Mouse (Mus musculus) forebrain, embryonic 12.5 days (tissue): ENCODE results near the gene Shroom1. TPM values are rescaled to one million over a fixed set of nuclear protein-coding genes. Genes with fewer than 3 reads are reported as not detected.

Experiments
- ATAC-seq: fragments of 200-750 bp; cut with Nextera tagmentation; 2 replicates; pipeline ENCODE4 v1.8.0; 2017; ENCODE audit warnings: moderate TSS enrichment; ENCODE audit not compliant: low FRiP score
- H3K27ac ChIP-seq: fragments of 300-500 bp; sonication (generic); 2 replicates; pipeline ENCODE4 v1.5.1; 2016; ENCODE audit warnings: mild to moderate bottlenecking
- H3K27me3 ChIP-seq: fragments of 300-500 bp; sonication (generic); 2 replicates; pipeline ENCODE4 v1.6.1; 2016; ENCODE audit warnings: mild to moderate bottlenecking
- H3K36me3 ChIP-seq: fragments of 300-500 bp; sonication (generic); replicated peaks from 2 replicates; pipeline ENCODE4 v1.6.1; 2016; ENCODE audit warnings: mild to moderate bottlenecking
- H3K4me1 ChIP-seq: fragments of 300-500 bp; sonication (generic); 2 replicates; pipeline ENCODE4 v1.6.1; 2016
- H3K4me2 ChIP-seq: fragments of 300-500 bp; sonication (generic); 2 replicates; pipeline ENCODE4 v1.6.1; 2016; ENCODE audit warnings: mild to moderate bottlenecking, moderate library complexity
- H3K4me3 ChIP-seq: fragments of 300-500 bp; sonication (generic); replicated peaks from 2 replicates; pipeline ENCODE4 v1.5.1; 2016; ENCODE audit warnings: mild to moderate bottlenecking
- H3K9ac ChIP-seq: fragments of 300-500 bp; sonication (generic); 2 replicates; pipeline ENCODE4 v1.6.1; 2016; ENCODE audit warnings: mild to moderate bottlenecking
- H3K9me3 ChIP-seq: fragments of 300-500 bp; sonication (generic); 2 replicates; pipeline ENCODE4 v1.6.1; 2016
- WGBS: fragments of 180-500 bp; shearing (Covaris S2); methylation state at CpG from one replicate; pipeline ENCODE4 v1.1.7; 2016; 5-methylcytosine and 5-hydroxymethylcytosine counted together
- polyA plus RNA-seq: library from polyadenylated mRNA; unstranded; fragments of >200 nt; fragmentation: Nextera tagmentation; extraction: Ambion mirVana; gene quantifications from 2 replicates; pipeline ENCODE4 v1.2.1, GENCODE M21; 2016

Gene Shroom1
- polyA plus RNA-seq, 1 experiment from 2014 or later, result 1.8 TPM

DNA sequence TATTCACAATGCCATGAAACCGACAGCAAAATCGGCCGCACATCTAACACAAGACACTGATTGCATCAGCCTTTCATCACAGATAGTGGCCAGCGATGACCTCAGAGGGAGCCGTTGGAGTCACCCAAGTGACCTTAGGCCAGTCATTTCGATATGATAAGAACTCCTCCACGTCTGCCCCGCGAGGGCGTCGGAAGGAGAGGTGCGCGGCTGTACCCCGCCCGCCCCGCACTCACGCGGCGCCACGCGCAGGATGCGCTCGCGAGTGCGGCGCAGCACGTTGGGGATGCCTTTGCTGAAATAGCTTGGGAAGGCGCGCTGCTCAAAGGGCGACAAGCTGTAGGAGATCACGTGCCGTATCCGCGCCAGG is 26.7 kb upstream of the Shroom1 start:
- peaks cover 18% of the 10 kb centered on the region for H3K4me1 ChIP-seq
- peak overlapping the region; percentile 89 for H3K4me2 ChIP-seq
- WGBS, result under 1% methylated on average over 34 of the region's 34 CpGs
- 0 out of 2 replicates have a peak, but pooled peaks cover 4% of the 10 kb centered on the region for H3K27me3 ChIP-seq
- H3K36me3 ChIP-seq, result peaks cover 19% of the 10 kb centered on the region
- peak overlapping the region; percentile 66 for H3K27ac ChIP-seq
- H3K9ac ChIP-seq, result peak overlapping the region; percentile 91
- H3K4me3 ChIP-seq, result peak overlapping the region; percentile 96
- H3K9me3 ChIP-seq, result no peaks in the 10 kb centered on the region
- ATAC-seq, result no peak

- WGBS, result under 1% methylated on average over 44 of the region's 44 CpGs
- peak within 1 kb of the TSS; percentile 66 for H3K27ac ChIP-seq
- ATAC-seq, result peak; percentile 97
- peaks cover 18% of the 10 kb centered on the region for H3K4me1 ChIP-seq
- H3K9ac ChIP-seq, result peak within 1 kb of the TSS; percentile 91
- H3K27me3 ChIP-seq, result 0 out of 2 replicates have a peak, but pooled peaks cover 4% of the 10 kb centered on the region
- peaks cover 19% of the 10 kb centered on the region for H3K36me3 ChIP-seq
- peak within 1 kb of the TSS; percentile 89 for H3K4me2 ChIP-seq
- no peaks in the 10 kb centered on the region for H3K9me3 ChIP-seq
- H3K4me3 ChIP-seq, result peak within 1 kb of the TSS; percentile 96
Observed at GRCm38 (mm10) chr11:53430670-53431346, 26.2 kb upstream of the Shroom1 start, which contains the start of the genes Uqcrq and Gdf9. Uqcrq (minus strand) TSS chr11:53430831. Gdf9 (plus strand) TSS chr11:53431023.

GRCm38 (mm10) chr11:53431347-53432056 is 25.5 kb upstream of the Shroom1 start:
- no peak; the same call in 1 of the 2 replicates for ATAC-seq
- H3K27ac ChIP-seq, result peak overlapping the region; percentile 65
- 16% methylated on average over 9 of the region's 9 CpGs for WGBS
- H3K4me2 ChIP-seq, result peak overlapping the region; percentile 52
- H3K9me3 ChIP-seq, result no peaks in the 10 kb centered on the region
- H3K4me3 ChIP-seq, result peak overlapping the region; percentile 96
- H3K27me3 ChIP-seq, result 0 out of 2 replicates have a peak, but pooled peaks cover 4% of the 10 kb centered on the region
- H3K4me1 ChIP-seq, result peaks cover 18% of the 10 kb centered on the region
- peaks cover 19% of the 10 kb centered on the region for H3K36me3 ChIP-seq
- H3K9ac ChIP-seq, result peak overlapping the region; percentile 45; the same call in 1 of the 2 replicates

DNA sequence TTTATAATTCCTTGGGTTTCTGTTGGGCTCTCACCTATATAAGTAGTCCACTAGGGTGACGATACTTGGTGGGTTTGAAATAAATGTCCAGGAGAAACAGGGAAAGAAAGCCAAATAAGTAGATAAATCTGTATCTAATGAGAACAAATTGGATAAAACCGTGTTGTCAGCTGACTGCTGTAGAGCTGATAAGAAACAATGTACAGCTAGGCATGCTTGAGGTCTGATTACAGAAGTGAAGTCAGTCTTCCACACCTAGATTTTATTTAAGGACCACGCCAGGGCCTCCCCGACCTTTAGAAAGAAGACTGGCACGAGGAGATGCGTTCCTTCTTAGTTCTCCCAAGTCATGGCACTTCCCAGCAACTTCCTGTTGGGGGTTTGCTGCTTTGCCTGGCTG is 23.9 kb upstream of the Shroom1 start:
- Histone ChIP-seq H3K36me3 (peaks cover 11% of the 10 kb centered on the region), H3K4me2 (no peak overlapping the region), H3K4me3 (no peak overlapping the region), H3K9me3 (no peaks in the 10 kb centered on the region), H3K27me3 (0 out of 2 replicates have a peak, but pooled peaks cover 4% of the 10 kb centered on the region), H3K9ac (no peak overlapping the region), H3K27ac (no peak overlapping the region), H3K4me1 (peaks cover 18% of the 10 kb centered on the region)
- WGBS, result 69% methylated on average over 6 of the region's 6 CpGs
- no peak for ATAC-seq

GRCm38 (mm10) chr11:53435504-53435903 is 21.5 kb upstream of the Shroom1 start:
- Histone ChIP-seq H3K4me1 (peaks cover 6% of the 10 kb centered on the region), H3K9ac (no peak overlapping the region), H3K4me3 (no peak overlapping the region), H3K36me3 (no peaks in the 10 kb centered on the region), H3K9me3 (no peaks in the 10 kb centered on the region), H3K27ac (no peak overlapping the region), H3K27me3 (0 out of 2 replicates have a peak, but pooled peaks cover 4% of the 10 kb centered on the region), H3K4me2 (no peak overlapping the region)
- ATAC-seq, result no peak
- 88% methylated on average over 8 of the region's 8 CpGs for WGBS

GRCm38 (mm10) chr11:53436338-53436737 is 20.7 kb upstream of the Shroom1 start:
- Histone ChIP-seq H3K27me3 (0 out of 2 replicates have a peak, but pooled peaks cover 4% of the 10 kb centered on the region), H3K9me3 (no peaks in the 10 kb centered on the region), H3K4me3 (no peak overlapping the region), H3K4me2 (no peak overlapping the region), H3K4me1 (peaks cover 5% of the 10 kb centered on the region), H3K9ac (no peak overlapping the region), H3K27ac (no peak overlapping the region), H3K36me3 (no peaks in the 10 kb centered on the region)
- ATAC-seq, result no peak
- WGBS, result 91% methylated on average over 6 of the region's 6 CpGs

GRCm38 (mm10) chr11:53441921-53442320 is 15.1 kb upstream of the Shroom1 start:
- Histone ChIP-seq H3K36me3 (no peaks in the 10 kb centered on the region), H3K27ac (no peak overlapping the region), H3K27me3 (no peaks in the 10 kb centered on the region), H3K9me3 (no peaks in the 10 kb centered on the region), H3K4me2 (no peak overlapping the region), H3K4me3 (no peak overlapping the region), H3K4me1 (no peaks in the 10 kb centered on the region), H3K9ac (no peak overlapping the region)
- 60% methylated on average over 12 of the region's 12 CpGs for WGBS
- ATAC-seq, result no peak

- no peak overlapping the region for H3K4me2 ChIP-seq
- no peak for ATAC-seq
- H3K27ac ChIP-seq, result no peak overlapping the region
- no peak overlapping the region for H3K4me3 ChIP-seq
- H3K4me1 ChIP-seq, result no peaks in the 10 kb centered on the region
- H3K36me3 ChIP-seq, result no peaks in the 10 kb centered on the region
- WGBS, result 40% methylated on average over 6 of the region's 6 CpGs
- H3K9me3 ChIP-seq, result no peaks in the 10 kb centered on the region
- no peak overlapping the region for H3K9ac ChIP-seq
- no peaks in the 10 kb centered on the region for H3K27me3 ChIP-seq
Observed at GRCm38 (mm10) chr11:53443861-53444260, 13.1 kb upstream of the Shroom1 start.

DNA sequence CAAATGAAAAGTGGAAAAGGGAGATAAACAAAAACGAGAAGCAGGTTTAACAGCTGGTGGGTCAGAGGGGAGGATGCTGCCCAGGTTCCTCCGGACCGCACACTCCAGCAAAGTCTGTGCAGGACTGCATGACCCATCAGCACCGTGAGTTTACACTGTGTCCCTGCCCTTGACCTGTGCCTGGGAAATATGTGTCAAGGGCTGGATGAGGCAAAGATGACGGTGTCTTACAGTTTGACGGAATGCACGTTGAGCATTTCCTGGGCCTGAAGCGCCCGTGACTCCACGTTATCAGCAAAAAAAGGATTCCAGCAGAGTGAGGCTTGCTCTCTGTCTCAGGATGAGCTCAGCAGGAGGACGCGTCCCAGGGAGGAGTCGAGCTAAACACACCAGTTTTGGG is 11.4 kb upstream of the Shroom1 start:
- ATAC-seq, result no peak
- no peaks in the 10 kb centered on the region for H3K36me3 ChIP-seq
- no peaks in the 10 kb centered on the region for H3K4me1 ChIP-seq
- no peaks in the 10 kb centered on the region for H3K9me3 ChIP-seq
- H3K27ac ChIP-seq, result no peak overlapping the region
- H3K27me3 ChIP-seq, result peaks cover 9% of the 10 kb centered on the region; the same call in 1 of the 2 replicates
- no peak overlapping the region for H3K9ac ChIP-seq
- H3K4me3 ChIP-seq, result no peak overlapping the region
- WGBS, result 68% methylated on average over 13 of the region's 13 CpGs
- no peak overlapping the region for H3K4me2 ChIP-seq

- Histone ChIP-seq H3K4me1 (no peaks in the 10 kb centered on the region), H3K9ac (no peak overlapping the region), H3K4me2 (no peak overlapping the region), H3K27ac (no peak overlapping the region), H3K27me3 (peaks cover 14% of the 10 kb centered on the region; the same call in 1 of the 2 replicates), H3K4me3 (no peak overlapping the region), H3K9me3 (no peaks in the 10 kb centered on the region), H3K36me3 (no peaks in the 10 kb centered on the region)
- ATAC-seq, result no peak
- WGBS, result 90% methylated on average over 13 of the region's 13 CpGs
Observed at GRCm38 (mm10) chr11:53446183-53446582, 10.8 kb upstream of the Shroom1 start.

- no peaks in the 10 kb centered on the region for H3K4me1 ChIP-seq
- H3K9me3 ChIP-seq, result no peaks in the 10 kb centered on the region
- H3K27me3 ChIP-seq, result peaks cover 14% of the 10 kb centered on the region; the same call in 1 of the 2 replicates
- no peak for ATAC-seq
- H3K4me3 ChIP-seq, result no peak overlapping the region
- H3K4me2 ChIP-seq, result no peak overlapping the region
- WGBS, result 86% methylated on average over 8 of the region's 8 CpGs
- no peak overlapping the region for H3K9ac ChIP-seq
- H3K36me3 ChIP-seq, result no peaks in the 10 kb centered on the region
- no peak overlapping the region for H3K27ac ChIP-seq
Observed at GRCm38 (mm10) chr11:53447996-53448395, 9.0 kb upstream of the Shroom1 start.

DNA sequence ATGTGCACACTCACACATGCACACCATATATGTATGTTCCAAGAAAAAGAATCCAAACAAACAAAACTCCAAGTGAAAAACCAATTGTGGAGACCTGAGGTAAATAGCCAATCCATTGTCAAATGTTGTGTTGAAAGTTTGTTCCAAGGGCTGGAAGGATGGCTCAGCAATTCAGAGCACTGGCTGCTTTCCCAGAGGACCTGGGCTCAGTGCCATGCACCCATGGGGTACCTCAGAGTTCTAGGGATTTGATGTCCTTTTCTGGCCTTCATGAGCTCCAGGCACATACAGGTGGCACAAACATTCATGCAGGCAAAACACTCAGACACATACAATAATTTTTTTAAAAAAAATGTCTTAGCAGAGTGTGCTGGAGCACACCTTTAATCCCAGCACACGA is 8.5 kb upstream of the Shroom1 start:
- no peak for ATAC-seq
- 93% methylated on average over 1 of the region's 1 CpGs for WGBS
- no peak overlapping the region for H3K4me3 ChIP-seq
- no peak overlapping the region for H3K4me2 ChIP-seq
- H3K4me1 ChIP-seq, result no peaks in the 10 kb centered on the region
- peaks cover 14% of the 10 kb centered on the region; the same call in 1 of the 2 replicates for H3K27me3 ChIP-seq
- H3K27ac ChIP-seq, result no peak overlapping the region
- no peaks in the 10 kb centered on the region for H3K9me3 ChIP-seq
- H3K36me3 ChIP-seq, result no peaks in the 10 kb centered on the region
- no peak overlapping the region for H3K9ac ChIP-seq
